Mouse (Mus musculus) mesoderm, embryonic 11.5 days (tissue): ENCODE measurements around the gene Qrich2.
"Not testable (repeated sequence)": the region's sequence is repeated elsewhere in the genome, so short reads cannot be mapped to it uniquely, and the experiment has no call there.

Source experiments
- DNase-seq: peaks from one replicate; pipeline ENCODE4 v3.0.0-alpha.2; 2012; ENCODE audit warnings: low read depth, low spot score

The Qrich2 gene

GRCm38 (mm10) chr11:116430723-116431427 lies 35.2 kb downstream of the Qrich2 start:
- no peak for DNase-seq

GRCm38 (mm10) chr11:116429862-116430613 lies 36.0 kb downstream of the Qrich2 start:
- DNase-seq = no peak

DNA sequence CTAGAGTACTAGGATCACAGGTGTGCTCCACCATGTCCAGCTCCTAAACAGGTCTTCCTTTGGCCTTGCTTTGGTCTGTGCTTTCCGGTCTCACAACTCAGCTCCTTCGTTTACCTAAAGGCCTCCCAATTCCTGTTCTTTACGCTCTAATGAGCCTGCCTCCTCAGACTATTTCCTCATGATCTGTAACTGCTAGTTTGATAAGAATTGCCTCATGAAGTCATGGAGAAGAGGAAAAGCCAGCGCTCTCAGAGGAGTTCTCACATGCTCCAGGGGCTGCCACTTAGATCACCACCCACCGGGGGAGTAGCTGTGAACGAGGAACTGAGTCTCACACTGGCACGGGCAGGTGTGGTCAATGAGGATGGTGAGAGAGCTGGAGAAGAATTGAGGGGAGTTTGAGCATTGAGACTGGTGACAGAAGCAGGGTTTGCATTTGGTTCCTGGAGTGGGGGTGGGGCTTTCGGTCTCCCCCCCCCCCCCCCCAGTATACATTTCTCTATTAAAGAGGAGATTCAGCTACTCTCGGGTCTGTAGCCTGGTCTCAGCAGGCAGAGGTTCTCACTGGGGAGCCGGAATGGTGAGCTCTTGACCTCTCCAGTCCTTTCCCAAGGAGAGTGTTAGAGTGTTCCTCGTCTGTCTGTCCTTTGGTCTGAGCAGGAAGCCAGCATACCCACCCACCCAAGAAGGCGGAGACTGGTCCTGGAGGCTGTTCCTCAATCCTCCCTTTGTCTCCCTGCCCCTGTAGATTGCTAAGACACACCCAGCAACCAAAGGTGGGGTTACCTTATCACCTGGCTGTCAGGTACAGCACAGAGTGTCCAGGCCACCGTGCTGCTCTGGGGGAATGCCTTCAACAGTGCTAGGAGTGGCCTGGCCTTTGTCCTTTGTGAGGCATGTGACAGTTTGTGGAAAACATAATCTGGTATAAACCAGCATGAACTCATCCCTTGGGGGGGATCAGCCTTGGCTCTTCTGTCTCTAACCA lies 36.9 kb downstream of the Qrich2 start:
- no peak for DNase-seq

- DNase-seq = no peak
Observed at GRCm38 (mm10) chr11:116426852-116427575, 39.0 kb downstream of the Qrich2 start.

GRCm38 (mm10) chr11:116426328-116426727 lies 39.7 kb downstream of the Qrich2 start:
- not testable (repeated sequence) for DNase-seq

DNA sequence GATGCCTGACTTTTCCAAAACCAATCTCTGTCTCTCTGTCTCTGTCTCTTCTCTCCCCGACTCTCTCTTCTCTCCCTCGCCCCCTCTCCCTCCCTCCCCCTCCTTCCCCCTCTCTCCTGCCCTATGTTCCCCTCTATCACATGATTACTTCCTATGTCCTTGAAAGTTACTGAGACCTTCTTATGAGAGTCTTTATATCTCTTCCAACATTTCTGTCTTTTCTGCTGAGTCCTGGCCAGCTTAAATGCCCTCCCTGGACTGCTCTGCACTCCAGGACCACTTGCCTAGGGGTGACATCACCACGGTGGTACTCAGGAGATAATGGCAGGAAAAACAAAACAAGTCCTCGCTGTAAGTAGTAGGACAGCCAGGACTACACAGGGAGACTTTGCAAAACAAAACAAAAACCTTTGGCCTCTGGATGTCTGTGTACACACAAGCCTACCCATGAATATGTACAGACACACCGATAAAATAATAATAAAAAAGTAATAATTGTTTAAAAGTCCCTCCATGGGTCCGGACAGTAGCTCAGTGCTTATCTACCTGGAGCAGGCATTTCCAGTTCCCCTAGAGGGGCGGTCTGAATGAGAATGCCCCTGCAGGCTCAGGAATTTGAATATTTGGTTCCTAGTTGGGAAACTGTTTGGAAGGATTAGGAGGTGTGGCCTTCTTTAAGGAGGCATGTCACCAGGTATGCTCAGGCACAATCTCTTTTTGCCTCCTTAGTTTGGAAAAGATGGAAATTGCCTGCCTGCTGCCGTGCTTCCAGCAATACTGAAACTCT lies 41.2 kb downstream of the Qrich2 start:
- DNase-seq = no peak

GRCm38 (mm10) chr11:116423782-116424620 lies 42.0 kb downstream of the Qrich2 start:
- no peak for DNase-seq

DNA sequence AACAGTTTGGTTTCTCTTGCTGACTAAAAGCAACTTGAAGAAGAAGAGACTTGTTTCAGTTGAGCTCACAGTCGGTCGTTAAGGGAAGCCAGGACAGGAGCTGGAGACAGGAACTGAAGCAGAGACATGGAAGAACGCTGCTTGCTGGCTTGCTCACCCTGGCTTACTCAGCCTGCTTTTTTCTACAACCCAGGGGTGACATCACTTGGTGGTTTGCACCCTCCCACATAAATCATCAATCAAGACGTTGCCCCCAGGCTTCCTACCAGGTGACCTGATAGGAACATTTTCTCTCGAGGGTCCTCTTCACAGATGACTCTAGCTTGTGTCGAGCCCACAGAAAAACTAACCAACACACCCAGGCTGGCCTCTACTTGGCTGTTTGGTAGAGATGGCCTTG lies 42.8 kb downstream of the Qrich2 start:
- DNase-seq = no peak

DNA sequence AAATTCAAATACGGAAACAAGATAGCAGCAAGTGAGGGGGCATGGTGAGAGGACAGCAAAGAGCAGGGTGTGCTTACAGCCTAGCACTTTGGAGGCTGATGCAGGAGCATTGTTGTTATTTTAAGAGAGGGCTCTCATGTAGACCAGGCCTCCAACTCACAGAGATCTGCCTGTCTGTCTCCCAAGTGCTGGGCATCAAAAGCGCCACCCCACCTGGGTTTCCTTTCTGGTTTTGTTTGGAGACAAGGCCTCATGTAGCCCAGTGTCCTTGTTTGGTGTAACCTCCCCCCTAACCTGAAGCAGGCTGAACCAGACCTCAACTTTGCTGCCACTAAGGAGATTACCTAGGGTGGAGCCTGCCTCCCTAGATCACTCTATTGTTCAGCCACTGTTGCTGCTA lies 43.5 kb downstream of the Qrich2 start:
- no peak for DNase-seq

DNA sequence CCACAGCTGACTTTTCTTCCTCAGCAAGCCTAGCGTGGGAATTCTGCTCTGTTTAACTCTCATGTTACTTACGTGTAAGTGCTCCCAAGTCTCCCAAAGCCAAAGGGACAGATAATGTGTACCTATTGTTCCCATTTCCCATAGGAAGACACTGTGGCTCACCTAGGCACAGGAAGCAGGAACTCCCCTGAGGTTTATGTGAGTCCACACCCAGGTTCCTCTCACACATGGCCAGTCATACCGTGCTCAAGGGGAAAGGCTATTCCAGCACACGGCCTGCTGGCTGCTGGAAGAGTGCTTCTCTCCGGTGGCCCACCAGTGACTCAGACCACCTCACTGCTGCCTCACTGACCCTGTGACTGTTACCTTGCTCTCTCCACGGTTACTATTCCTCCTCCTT lies 44.9 kb downstream of the Qrich2 start:
- no peak for DNase-seq

GRCm38 (mm10) chr11:116418841-116419462 lies 47.1 kb downstream of the Qrich2 start:
- DNase-seq = no peak

DNA sequence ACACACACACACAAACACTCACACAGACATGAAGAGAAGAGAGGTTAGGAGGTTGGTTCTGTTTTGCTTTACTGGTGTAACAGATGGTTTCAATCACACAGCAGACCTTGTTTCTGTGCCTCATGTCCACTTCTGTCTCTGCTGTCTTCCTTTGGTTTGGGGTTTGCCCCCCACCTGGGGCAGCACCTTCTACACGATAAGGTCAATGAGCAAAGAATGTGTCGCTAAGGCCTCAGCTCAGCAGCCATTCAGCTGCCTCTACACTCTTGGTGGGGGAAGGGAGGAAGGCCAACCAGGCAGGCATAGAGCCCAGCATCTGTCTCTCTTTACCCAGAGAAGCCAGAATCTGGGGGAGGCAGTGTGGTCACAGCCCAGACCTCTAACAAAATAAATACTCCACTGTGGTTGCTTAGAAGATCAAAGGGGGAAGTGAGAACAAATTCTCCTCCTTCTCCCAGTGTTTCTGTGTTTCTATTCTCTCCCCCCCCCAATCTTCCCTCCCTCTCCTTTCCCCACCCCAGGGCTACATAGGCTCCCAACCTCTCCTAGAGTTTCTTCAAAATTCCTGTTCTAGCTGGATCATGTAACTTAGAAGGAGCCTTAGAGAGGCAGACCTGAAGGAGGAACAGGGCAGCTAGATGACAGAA lies 47.7 kb downstream of the Qrich2 start:
- peak; percentile 87 for DNase-seq

DNA sequence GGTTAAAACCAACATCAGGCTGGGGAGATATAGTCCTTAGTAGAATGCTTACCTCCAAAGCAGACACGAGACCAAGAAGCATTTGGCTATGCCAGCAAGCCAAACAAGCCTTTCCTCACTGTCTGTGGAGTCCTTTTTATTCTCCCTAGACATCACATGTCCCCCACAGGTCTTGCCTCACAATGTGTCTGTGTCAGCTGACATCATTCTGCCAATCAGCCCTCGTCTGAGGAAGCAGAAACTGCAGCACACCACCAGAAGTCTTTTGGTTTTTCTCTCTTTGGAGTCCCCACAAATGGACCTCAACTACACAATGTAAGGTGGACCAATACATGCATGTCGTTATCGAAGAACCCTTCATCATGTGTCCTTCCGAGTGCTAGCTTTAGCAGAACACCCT lies 49.0 kb downstream of the Qrich2 start:
- DNase-seq = no peak

GRCm38 (mm10) chr11:116416196-116416943 lies 49.7 kb downstream of the Qrich2 start:
- no peak for DNase-seq

GRCm38 (mm10) chr11:116413631-116414022 lies 52.4 kb downstream of the Qrich2 start:
- no peak for DNase-seq

GRCm38 (mm10) chr11:116412904-116413630 lies 53.0 kb downstream of the Qrich2 start, which contains the start of gene Rnf157:
Rnf157 (minus strand) TSS chr11:116413032.
- DNase-seq = peak; percentile 88
